Mouse (Mus musculus): Measurements from ENCODE around the gene Pdzd7.

The Pdzd7 gene

GRCm38 (mm10) chr19:44985159-44985988 lies 60.1 kb downstream of the Pdzd7 start:
- no peak for DNase-seq (ENCODE audit: low spot score in 2 of 2)

GRCm38 (mm10) chr19:44984420-44984819 lies 61.1 kb downstream of the Pdzd7 start:
- no peak for DNase-seq (ENCODE audit: low spot score in 2 of 2)

- DNase-seq (ENCODE audit: low spot score in 2 of 2) = no peak
These were observed 62.2 kb downstream of the Pdzd7 start for GRCm38 (mm10) chr19:44983366-44983765.

GRCm38 (mm10) chr19:44982477-44983115 lies 62.9 kb downstream of the Pdzd7 start:
- no peak for DNase-seq (ENCODE audit: low spot score in 2 of 2)

- DNase-seq (ENCODE audit: low spot score in 2 of 2) = no peak
These were observed 64.7 kb downstream of the Pdzd7 start for GRCm38 (mm10) chr19:44980787-44981186.

GRCm38 (mm10) chr19:44977148-44977547 lies 68.4 kb downstream of the Pdzd7 start:
- no peak for DNase-seq (ENCODE audit: low spot score in 2 of 2)

Measured in right cerebral cortex, adult 2 months (tissue).